Mouse (Mus musculus) brain, embryonic 14.5 days (tissue): ENCODE results near the gene Cacna2d3.

Experiments
- CTCF ChIP-seq: fragments of 200-500 bp; IDR thresholded peaks from 2 replicates; pipeline ENCODE4 v1.5.1; 2012; ENCODE audit warnings: inconsistent platforms, mild to moderate bottlenecking, moderate library complexity, borderline replicate concordance; ENCODE audit not compliant: insufficient read depth, insufficient read length; ENCODE audit errors: extremely low read depth
- POLR2A ChIP-seq: fragments of 200-500 bp; IDR thresholded peaks from 2 replicates; pipeline ENCODE4 v1.6.1; 2012; ENCODE audit warnings: mild to moderate bottlenecking, inconsistent platforms, borderline replicate concordance; ENCODE audit not compliant: poor library complexity, insufficient read depth, insufficient read length, severe bottlenecking; ENCODE audit errors: extremely low read depth

- no peak for TF ChIP-seq POLR2A
- no peak for TF ChIP-seq CTCF
These were observed 641.0 kb downstream of the Cacna2d3 start for GRCm38 (mm10) chr14:29080630-29081029.
